In the genomic region with DNA sequence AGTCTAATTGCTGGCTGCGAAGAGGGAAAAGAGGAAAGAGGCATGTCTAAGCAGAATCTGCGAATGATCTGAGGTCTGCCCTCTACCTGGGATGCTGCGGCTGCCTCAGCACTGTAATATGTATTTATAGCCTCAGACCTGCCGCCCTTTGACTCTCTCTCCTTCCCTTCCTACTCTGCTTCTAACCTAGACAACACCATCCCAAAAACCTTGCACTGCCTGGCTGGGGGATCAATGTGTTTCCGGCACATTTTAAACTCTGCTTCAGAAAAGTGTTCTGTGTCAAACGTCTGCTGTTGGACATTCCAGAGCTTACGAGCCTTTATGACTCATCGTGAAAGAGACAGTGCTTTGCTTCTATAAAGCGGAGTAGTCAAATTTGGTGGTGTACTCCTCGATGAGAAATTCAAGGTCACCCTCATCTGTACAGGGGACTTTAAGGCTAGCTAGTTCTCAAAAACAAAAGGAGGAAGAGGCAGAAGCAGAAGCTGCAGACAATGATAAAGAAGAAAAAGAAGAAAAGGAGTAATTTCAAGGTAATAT, we compare ENCODE assay signal across 25 mouse cellular contexts.
A peak's percentile ranks its signal among the peaks of the same experiment; 100 is the strongest.
DNase-seq lines count a peak whose midpoint lies in the region; ATAC-seq and TF ChIP-seq lines count a peak whose summit lies in the region.
"Had no signal": no experiment of that assay in that cellular context is flagged by ENCODE, and none has a peak within 500 bp of the region (broad histone marks: within the 10 kb centered on the region; RNA-seq: fewer than 3 reads in every experiment).

No protein-coding gene starts in this region.

- H3K4me1 ChIP-seq in heart, embryonic 10.5 days, result peaks cover 11% of the 10 kb centered on the region; the same call in 1 of the 2 replicates
- peaks cover 16% of the 10 kb centered on the region for H3K4me1 ChIP-seq in heart, embryonic 12.5 days (replicated peaks)
- H3K4me1 ChIP-seq in midbrain, embryonic 10.5 days, result peaks cover 13% of the 10 kb centered on the region
- H3K4me1 ChIP-seq in midbrain, embryonic 13.5 days (replicated peaks), result peaks cover 4% of the 10 kb centered on the region; the same call in 1 of the 2 replicates
- H3K4me1 ChIP-seq: liver, embryonic 12.5 days; midbrain, embryonic 15.5 days; stomach, embryonic 15.5 days had no signal

- in situ Hi-C loops in Patski (cut with MboI; ENCODE audit: low pct_unique_long_range_greater_than_20kb), result loop anchor here (10.0 kb wide), 1 partner anchor 276 kb away; no protein-coding TSS in a partner anchor

- H3K27ac ChIP-seq in heart, embryonic 10.5 days, result 0 out of 2 replicates have a peak overlapping the region, but pooled peaks have one; percentile 10
- H3K27ac ChIP-seq in heart, embryonic 12.5 days (ENCODE audit: poor library complexity, severe bottlenecking), result no peak overlapping the region
- no peak overlapping the region for H3K27ac ChIP-seq in midbrain, embryonic 10.5 days (replicated peaks)
- no peak overlapping the region for H3K27ac ChIP-seq in midbrain, embryonic 13.5 days
- H3K27ac ChIP-seq: heart, adult 2 months; hindbrain, postnatal 0 days; layer of hippocampus, adult 2 months; limb, embryonic 13.5 days; liver, embryonic 12.5 days; midbrain, embryonic 15.5 days; neural tube, embryonic 13.5 days; stomach, embryonic 15.5 days had no signal

- WGBS in heart, embryonic 10.5 days, result 55% methylated on average over 10 of the region's 10 CpGs
- WGBS in heart, embryonic 12.5 days, result 41% methylated on average over 10 of the region's 10 CpGs
- WGBS in midbrain, embryonic 10.5 days, result 75% methylated on average over 10 of the region's 10 CpGs
- WGBS in midbrain, embryonic 13.5 days, result 70% methylated on average over 10 of the region's 10 CpGs

- ATAC-seq in heart, embryonic 12.5 days (ENCODE audit: insufficient number of reproducible peaks, low FRiP score), result no peak
- ATAC-seq in midbrain, embryonic 13.5 days, result no peak
- peak; percentile 45 for ATAC-seq in Patski
- ATAC-seq: liver, embryonic 12.5 days; midbrain, embryonic 15.5 days had no signal

- no peak overlapping the region for H3K9ac ChIP-seq in heart, embryonic 12.5 days
- H3K9ac ChIP-seq in midbrain, embryonic 13.5 days (replicated peaks), result no peak overlapping the region
- H3K9ac ChIP-seq: limb, embryonic 13.5 days; liver, embryonic 12.5 days; midbrain, embryonic 15.5 days; neural tube, embryonic 13.5 days; stomach, embryonic 15.5 days had no signal

- no peak overlapping the region for H3K4me3 ChIP-seq in heart, embryonic 10.5 days
- H3K4me3 ChIP-seq in heart, embryonic 12.5 days, result no peak overlapping the region
- no peak overlapping the region for H3K4me3 ChIP-seq in midbrain, embryonic 10.5 days
- H3K4me3 ChIP-seq in midbrain, embryonic 13.5 days (replicated peaks), result no peak overlapping the region
- H3K4me3 ChIP-seq: heart, adult 2 months; layer of hippocampus, adult 2 months; limb, embryonic 13.5 days; liver, embryonic 12.5 days; megakaryocyte, embryonic 14.5 days; midbrain, embryonic 15.5 days; neural tube, embryonic 13.5 days; stomach, embryonic 15.5 days had no signal

- CTCF ChIA-PET in Patski (lab: Charles Lee), result no interaction called here

- DNase-seq in heart, embryonic 10.5 days (ENCODE audit: low spot score), result no peak
- DNase-seq in midbrain, embryonic 10.5 days (ENCODE audit: low spot score), result peak; percentile 9
- no peak for DNase-seq in Patski (ENCODE audit: low read depth, low spot score)
- DNase-seq in spleen, postnatal 4 days (ENCODE audit: low spot score in 2 of 2), result no peak
- DNase-seq in ovary, postnatal 36 days (ENCODE audit: low spot score), result no peak
- DNase-seq: cerebellum, adult 8-10 months; cerebellum, postnatal 36 days; gastrocnemius, postnatal 10 days; heart, adult 2 months; kidney, adult 2 months; kidney, postnatal 10 days; layer of hippocampus, postnatal 36 days; right cerebral cortex, adult 18-20 months; right cerebral cortex, postnatal 4 days; thymus, postnatal 25 days had no signal

- H3K27me3 ChIP-seq in heart, embryonic 10.5 days (ENCODE audit: insufficient read depth, poor library complexity, severe bottlenecking), result no peaks in the 10 kb centered on the region
- H3K27me3 ChIP-seq in heart, embryonic 12.5 days (replicated peaks), result no peaks in the 10 kb centered on the region
- no peaks in the 10 kb centered on the region for H3K27me3 ChIP-seq in midbrain, embryonic 10.5 days (ENCODE audit: low read depth, poor library complexity, severe bottlenecking)
- no peaks in the 10 kb centered on the region for H3K27me3 ChIP-seq in midbrain, embryonic 13.5 days
- no peaks in the 10 kb centered on the region for H3K27me3 ChIP-seq in Patski
- H3K27me3 ChIP-seq: limb, embryonic 13.5 days; liver, embryonic 12.5 days; midbrain, embryonic 15.5 days; neural tube, embryonic 13.5 days; stomach, embryonic 15.5 days had no signal

- H3K36me3 ChIP-seq in heart, embryonic 10.5 days, result no peaks in the 10 kb centered on the region
- H3K36me3 ChIP-seq in heart, embryonic 12.5 days, result no peaks in the 10 kb centered on the region
- no peaks in the 10 kb centered on the region for H3K36me3 ChIP-seq in midbrain, embryonic 10.5 days
- H3K36me3 ChIP-seq in midbrain, embryonic 13.5 days, result no peaks in the 10 kb centered on the region
- H3K36me3 ChIP-seq: limb, embryonic 13.5 days; liver, embryonic 12.5 days; midbrain, embryonic 15.5 days; neural tube, embryonic 13.5 days; stomach, embryonic 15.5 days had no signal

- no peak for TF ChIP-seq CTCF in Patski (IDR thresholded peaks at IDR 0.05)

- H3K4me2 ChIP-seq in heart, embryonic 12.5 days, result no peak overlapping the region
- no peak overlapping the region for H3K4me2 ChIP-seq in midbrain, embryonic 13.5 days (replicated peaks)
- H3K4me2 ChIP-seq: limb, embryonic 13.5 days; liver, embryonic 12.5 days; midbrain, embryonic 15.5 days; neural tube, embryonic 13.5 days; stomach, embryonic 15.5 days had no signal

- POLR2A ChIA-PET in Patski (lab: Charles Lee), result no interaction called here

- no peaks in the 10 kb centered on the region for H3K9me3 ChIP-seq in heart, embryonic 10.5 days
- H3K9me3 ChIP-seq in heart, embryonic 12.5 days (replicated peaks), result no peaks in the 10 kb centered on the region
- no peaks in the 10 kb centered on the region for H3K9me3 ChIP-seq in midbrain, embryonic 10.5 days (replicated peaks)
- H3K9me3 ChIP-seq in midbrain, embryonic 13.5 days, result no peaks in the 10 kb centered on the region
- H3K9me3 ChIP-seq: limb, embryonic 13.5 days; liver, embryonic 12.5 days; megakaryocyte, embryonic 14.5 days; midbrain, embryonic 15.5 days; neural tube, embryonic 13.5 days; stomach, embryonic 15.5 days had no signal
